Mouse (Mus musculus): ENCODE measurements around the gene Cfap74. TPM values are rescaled to one million over a fixed set of nuclear protein-coding genes. Genes with fewer than 3 reads are reported as not detected.

The Cfap74 gene
- total RNA-seq, 2 experiments from 2014 or later: 0.48 to 1.1 TPM

- DNase-seq: no peak
Observed at GRCm38 (mm10) chr4:155497963-155498362, 89.0 kb downstream of the Cfap74 start.

- no peak for DNase-seq
Observed at GRCm38 (mm10) chr4:155501126-155501525, 92.1 kb downstream of the Cfap74 start.

- no peak for DNase-seq
Observed at GRCm38 (mm10) chr4:155505067-155505466, 96.1 kb downstream of the Cfap74 start.

- DNase-seq: no peak
Observed at GRCm38 (mm10) chr4:155505671-155506295, 96.8 kb downstream of the Cfap74 start.

GRCm38 (mm10) chr4:155508614-155509013 lies 99.6 kb downstream of the Cfap74 start:
- no peak for DNase-seq

- no peak for DNase-seq
Observed at GRCm38 (mm10) chr4:155510981-155511380, 102.0 kb downstream of the Cfap74 start.

- no peak for DNase-seq
Observed at GRCm38 (mm10) chr4:155514810-155515209, 105.8 kb downstream of the Cfap74 start.

Other genes starting within 250 kb of the Cfap74 start
- 10 to 100 TPM; 65.3 to 80.4 TPM for gene Ski, start 186.6 kb upstream of the Cfap74 start, total RNA-seq (2021)
- gene Faap20, start 159.4 kb upstream of the Cfap74 start, total RNA-seq (2021): 10 to 100 TPM; 41.1 to 47.3 TPM
- 1 to 10 TPM; 5.3 to 6.9 TPM for gene Prkcz, start 47.8 kb upstream of the Cfap74 start, total RNA-seq (2021)
- under 1 TPM; 0.21 to 0.45 TPM for gene Gabrd, start 11.1 kb upstream of the Cfap74 start, total RNA-seq (2021)
- 10 to 100 TPM; 14.9 to 17.5 TPM for gene Tmem52, start 59.9 kb downstream of the Cfap74 start, total RNA-seq (2021)
- gene Gnb1, start 82.2 kb downstream of the Cfap74 start, total RNA-seq (2021): 100 to 1,000 TPM; 375 to 395 TPM
- gene Nadk, start 153.2 kb downstream of the Cfap74 start, total RNA-seq (2021): 100 to 1,000 TPM; 181 to 185 TPM
- gene Slc35e2, start 192.2 kb downstream of the Cfap74 start, total RNA-seq (2021): 10 to 100 TPM; 25.2 to 26.7 TPM
- 10 to 100 TPM; 34.6 to 38.3 TPM for gene Cdk11b, start 215.7 kb downstream of the Cfap74 start, total RNA-seq (2021)
- not detected for gene Gm10563, start 236.2 kb downstream of the Cfap74 start, total RNA-seq (2021)
- gene Mmp23, start 244.2 kb downstream of the Cfap74 start, total RNA-seq (2021): 10 to 100 TPM; 16.6 to 18.9 TPM